Mouse (Mus musculus): ENCODE measurements at regions not wholly inside any gene's neighbourhood (a gene's known extent, or its start where the extent isn't known, plus 50 kb on each side); places are given as distances from the start of the nearest gene placed in this dataset.

GRCm38 (mm10) chr6:78115079-78115478, 135.6 kb upstream of the Ctnna2 start:
- DNase-seq = no peak
- intact Hi-C loops (cut with DNase I) = no loop called here

GRCm38 (mm10) chr6:78082528-78082927, 103.0 kb upstream of the Ctnna2 start:
- intact Hi-C loops (cut with DNase I) = no loop called here
- DNase-seq = no peak

GRCm38 (mm10) chr6:78078919-78079318, 99.4 kb upstream of the Ctnna2 start:
- DNase-seq = peak; percentile 10 to 15
- intact Hi-C loops (cut with DNase I) = no loop called here

GRCm38 (mm10) chr6:78066323-78066722, 86.8 kb upstream of the Ctnna2 start:
- no peak for DNase-seq
- intact Hi-C loops (cut with DNase I) = no loop called here

- intact Hi-C loops (cut with DNase I) = no loop called here
- no peak for DNase-seq
Observed at GRCm38 (mm10) chr6:78065737-78066136, 86.2 kb upstream of the Ctnna2 start.
